Mouse (Mus musculus) C2C12 (cell line): ENCODE results near the gene Runx2.

Experiments
- CEBPB ChIP-seq: IDR thresholded peaks from one replicate; pipeline ENCODE4 v1.6.1; 2011; ENCODE audit warnings: low read depth, mild to moderate bottlenecking, control low read depth, moderate library complexity
- CTCF ChIP-seq: IDR thresholded peaks from one replicate; pipeline ENCODE4 v1.5.1; 2011; ENCODE audit not compliant: control insufficient read depth, insufficient read depth, insufficient read length
- MAX ChIP-seq: IDR thresholded peaks from one replicate; pipeline ENCODE4 v1.6.1; 2011; ENCODE audit warnings: mild to moderate bottlenecking, control low read depth
- MYOG ChIP-seq: IDR thresholded peaks from one replicate; pipeline ENCODE4 v1.6.1; 2011; ENCODE audit not compliant: control insufficient read depth, insufficient read length; ENCODE audit errors: extremely low read depth
- USF1 ChIP-seq: IDR thresholded peaks from one replicate; pipeline ENCODE4 v1.6.1; 2011; ENCODE audit warnings: low read depth, mild to moderate bottlenecking, control low read depth, moderate library complexity

DNA sequence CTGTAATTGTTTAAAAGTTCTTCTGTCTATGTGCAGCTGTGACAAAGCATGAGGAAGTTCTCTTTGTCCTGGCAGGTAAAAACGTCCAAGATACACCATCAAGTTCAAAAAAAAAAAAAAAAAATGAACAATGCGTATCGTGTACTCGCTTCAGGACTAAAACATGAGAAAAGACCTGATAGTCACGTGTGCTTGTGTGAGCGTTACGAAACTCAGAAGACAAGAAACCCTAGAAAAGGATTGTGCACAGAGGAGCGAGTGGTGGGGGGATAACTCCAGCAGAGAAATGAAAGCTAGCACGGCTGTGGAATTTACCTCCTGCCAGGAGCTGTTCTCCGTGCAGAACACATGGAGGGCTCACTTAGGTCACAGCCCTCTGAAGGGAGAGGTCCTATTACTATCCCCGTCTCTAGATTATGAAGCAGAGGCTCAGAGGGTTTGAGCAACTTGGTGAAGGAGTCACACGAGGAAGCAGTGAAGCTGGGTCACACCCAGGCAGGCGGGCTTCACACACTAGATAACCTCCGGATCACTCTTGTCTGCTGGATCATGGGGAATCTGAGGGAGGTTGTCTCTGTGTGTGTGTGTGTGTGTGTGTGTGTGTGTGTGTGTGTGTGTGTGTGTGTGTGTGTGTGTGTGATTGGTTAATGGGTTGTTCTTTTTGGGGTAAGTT lies 269.3 kb downstream of the Runx2 start:
- TF ChIP-seq CTCF (no peak), MAX (no peak), USF1 (no peak), MYOG (no peak), CEBPB (no peak)
